Mouse (Mus musculus) adrenal gland, postnatal 36 days (tissue): ENCODE data around the gene Elk3. TPM values are rescaled to one million over a fixed set of nuclear protein-coding genes. Genes with fewer than 3 reads are reported as not detected.

Experiments used
- DNase-seq, 2 experiments: peaks; one replicate each; pipeline ENCODE4 v3.0.0; 2021; ENCODE audit warnings: mixed read lengths in 1 of 2
- total RNA-seq, 2 experiments: library from RNA; stranded (reverse); gene quantifications; 2 replicates each; pipeline ENCODE4 v1.2.3; 2021

Gene Elk3
- total RNA-seq, 2 experiments from 2014 or later, result 40.2 to 42.0 TPM

DNA sequence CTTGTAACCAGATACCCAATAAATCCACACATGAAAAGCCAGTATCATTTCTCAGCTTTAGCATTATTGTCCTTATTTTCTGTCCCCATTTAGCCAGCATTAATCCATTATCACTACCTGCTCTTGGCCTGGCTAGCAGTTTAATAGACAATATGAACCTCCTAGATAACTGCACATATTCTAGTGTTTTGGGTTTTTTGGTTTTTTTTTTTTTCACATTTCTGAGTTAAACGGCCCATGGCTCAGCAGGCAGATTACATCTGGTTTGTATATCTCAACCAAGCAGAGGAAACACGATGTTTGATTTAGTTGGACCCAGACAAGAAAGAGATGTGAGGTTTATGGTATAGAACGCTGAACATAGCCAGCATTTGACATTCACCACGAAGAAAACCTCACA, 41.2 kb downstream of the Elk3 start:
- no peak for DNase-seq

- DNase-seq, result no peak
Observed at GRCm38 (mm10) chr10:93268339-93268738, 42.6 kb downstream of the Elk3 start.

GRCm38 (mm10) chr10:93267509-93267908, 43.4 kb downstream of the Elk3 start:
- no peak for DNase-seq

- DNase-seq, result no peak
Observed at GRCm38 (mm10) chr10:93266521-93266920, 44.4 kb downstream of the Elk3 start.

GRCm38 (mm10) chr10:93265833-93266232, 45.1 kb downstream of the Elk3 start:
- DNase-seq, result no peak

- DNase-seq, result no peak
Observed at GRCm38 (mm10) chr10:93264001-93264400, 46.9 kb downstream of the Elk3 start.

- DNase-seq, result no peak
Observed at GRCm38 (mm10) chr10:93263431-93263830, 47.5 kb downstream of the Elk3 start.

GRCm38 (mm10) chr10:93261981-93262499, 48.9 kb downstream of the Elk3 start:
- no peak for DNase-seq

- DNase-seq, result peak in 1 of 2 experiments; percentile 35
Observed at GRCm38 (mm10) chr10:93261132-93261980, 49.6 kb downstream of the Elk3 start.

GRCm38 (mm10) chr10:93259826-93260225, 51.1 kb downstream of the Elk3 start:
- DNase-seq, result no peak

- DNase-seq, result no peak
Observed at GRCm38 (mm10) chr10:93255294-93255693, 55.6 kb downstream of the Elk3 start.

DNA sequence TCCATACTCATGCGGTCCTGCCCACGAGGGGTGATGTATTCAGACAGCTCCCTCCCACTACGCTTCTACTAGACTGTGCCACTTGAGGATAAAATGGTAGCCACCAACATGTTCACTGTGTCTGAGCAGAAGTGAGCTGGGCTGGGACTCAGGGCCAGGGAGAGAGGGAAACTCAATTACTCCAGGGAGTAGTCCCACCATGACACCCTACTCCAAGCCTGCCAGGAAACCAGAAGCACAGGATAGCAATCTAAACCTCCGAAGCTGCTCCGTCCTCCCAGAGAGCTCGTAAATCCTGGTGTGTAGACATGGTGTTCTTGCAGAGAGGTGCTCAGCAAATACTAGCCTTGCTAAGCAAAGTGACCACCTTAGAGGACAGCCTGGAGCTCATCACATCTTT, 57.8 kb downstream of the Elk3 start:
- DNase-seq, result no peak

GRCm38 (mm10) chr10:93252661-93253060, 58.3 kb downstream of the Elk3 start:
- DNase-seq, result no peak

DNA sequence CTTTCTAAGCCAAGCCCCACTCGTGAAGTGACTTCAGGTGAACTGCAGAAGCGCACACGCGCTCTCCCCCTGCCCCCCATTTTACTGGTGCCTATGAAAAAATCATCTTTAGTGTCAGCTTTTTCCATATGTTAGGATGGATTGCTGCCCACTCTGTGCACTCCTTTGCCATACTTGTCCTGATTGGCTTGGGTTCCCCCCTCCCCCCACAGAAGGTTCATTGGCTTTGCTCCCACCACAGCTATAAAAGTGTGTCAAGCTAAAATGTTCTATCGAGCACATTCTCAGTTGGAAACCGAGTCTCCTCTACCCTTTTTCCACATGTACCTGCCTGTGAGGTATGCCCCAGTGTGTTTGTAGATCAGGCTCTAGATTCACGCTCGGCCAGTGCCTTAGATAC, 59.5 kb downstream of the Elk3 start:
- no peak for DNase-seq

DNA sequence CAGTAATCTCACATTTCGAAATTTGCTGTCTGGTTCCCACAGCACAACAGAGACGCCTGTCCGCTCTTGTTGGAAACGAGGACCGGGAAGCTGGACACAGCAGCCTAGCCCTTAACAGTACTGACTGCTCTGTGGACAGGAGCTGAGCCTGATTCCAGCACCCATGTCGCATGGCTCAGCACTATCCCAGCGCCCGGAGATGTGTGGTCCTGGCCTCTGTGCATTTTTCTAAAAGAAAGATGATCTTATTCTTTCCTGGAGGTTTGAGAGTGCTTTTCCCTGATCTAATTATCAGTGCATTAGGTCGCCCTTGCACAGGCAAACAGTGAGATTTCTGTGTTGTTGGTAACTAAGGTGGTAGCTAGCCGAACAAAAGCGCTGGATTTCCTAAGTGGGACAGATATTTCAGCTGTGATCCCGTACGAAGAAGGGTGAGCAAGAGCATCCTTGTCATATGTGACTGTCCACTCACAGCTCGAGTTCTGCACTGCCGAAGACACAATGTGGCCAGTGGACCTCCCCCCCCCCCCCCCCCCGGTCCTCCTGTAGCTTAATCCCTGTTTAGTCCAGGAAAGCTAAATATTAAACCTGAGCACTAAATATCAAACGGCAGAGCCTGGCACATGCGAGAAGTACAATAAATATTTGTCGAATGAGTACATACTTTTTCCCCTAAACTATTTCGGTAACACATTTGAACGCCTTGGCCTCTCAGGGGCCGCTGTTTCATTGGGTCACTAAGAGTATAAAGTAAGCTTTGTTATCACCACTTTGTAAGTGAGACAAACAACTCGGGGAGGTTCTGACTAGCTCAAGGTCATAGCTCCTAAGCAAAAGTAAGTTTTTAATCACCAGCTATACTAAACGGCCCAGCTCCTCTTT, 60.3 kb downstream of the Elk3 start:
- no peak for DNase-seq

DNA sequence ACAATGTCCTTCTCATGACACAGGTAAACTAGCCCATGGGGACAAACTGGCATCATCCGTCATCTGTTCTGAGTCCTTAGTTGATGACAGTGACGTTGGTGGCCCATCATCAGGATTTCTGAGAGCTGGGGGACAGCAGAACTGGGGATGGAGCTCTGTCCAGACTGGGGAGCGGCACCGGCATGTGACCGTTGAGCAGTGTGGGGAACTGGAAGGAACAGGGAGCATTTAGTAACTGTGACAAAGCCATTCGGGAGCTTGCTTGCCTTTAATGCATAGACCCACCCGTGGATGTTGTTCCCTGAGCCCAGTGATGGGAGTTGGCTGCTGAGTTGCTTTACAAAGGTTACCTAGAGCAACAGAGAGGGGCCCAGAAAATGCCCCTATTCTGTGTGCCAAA, 61.0 kb downstream of the Elk3 start:
- DNase-seq, result no peak

GRCm38 (mm10) chr10:93248416-93248815, 62.5 kb downstream of the Elk3 start:
- DNase-seq, result no peak

GRCm38 (mm10) chr10:93247902-93248301, 63.0 kb downstream of the Elk3 start:
- no peak for DNase-seq

DNA sequence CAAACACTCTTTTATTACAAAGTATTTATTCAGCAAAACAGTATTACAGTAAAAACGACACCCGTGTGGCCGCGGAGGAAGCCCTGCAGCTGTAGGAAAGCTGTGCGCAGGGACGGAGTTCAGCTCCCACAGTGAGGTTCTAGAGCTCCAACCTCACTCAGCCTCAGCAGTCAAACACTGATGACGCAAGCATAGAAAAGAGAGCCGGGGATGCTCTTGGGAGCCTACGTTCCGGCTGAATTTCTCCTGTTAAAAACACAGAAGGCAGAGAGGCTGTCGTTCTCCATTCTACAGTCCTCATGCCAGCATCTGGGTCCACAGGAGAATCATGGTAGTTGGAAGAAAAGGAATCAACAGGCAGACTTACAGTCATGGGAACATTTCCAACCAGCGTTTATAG, 63.5 kb downstream of the Elk3 start:
- DNase-seq, result no peak

- no peak for DNase-seq
Observed at GRCm38 (mm10) chr10:93246185-93246920, 64.6 kb downstream of the Elk3 start.

GRCm38 (mm10) chr10:93244209-93244705, 66.7 kb downstream of the Elk3 start:
- DNase-seq, result no peak

DNA sequence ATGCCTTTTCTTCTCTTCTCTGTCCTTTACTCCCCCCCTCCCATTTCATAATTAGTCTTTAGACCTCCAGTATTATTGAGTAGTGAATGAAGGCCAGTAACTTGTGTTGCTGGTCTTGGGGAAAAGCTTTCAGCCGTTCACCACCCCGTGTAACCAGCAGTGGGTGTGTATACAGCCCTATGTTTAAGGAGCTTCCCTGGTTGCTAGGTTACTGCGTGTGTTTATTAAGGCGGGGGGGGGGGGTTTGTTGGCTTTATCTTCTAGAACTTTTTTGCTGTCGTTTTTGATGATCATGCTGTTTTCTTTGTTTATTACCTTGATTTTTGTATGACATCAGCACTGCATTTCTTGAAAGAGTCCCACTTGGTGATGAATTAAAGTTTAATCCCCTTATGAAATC, 68.1 kb downstream of the Elk3 start:
- DNase-seq, result no peak
